Mouse (Mus musculus) CH12F3 (cell line): ENCODE measurements around the gene Slc46a3.
"Not testable (repeated sequence)": the region's sequence is repeated elsewhere in the genome, so short reads cannot be mapped to it uniquely, and the experiment has no call there.

Source experiments
- in situ Hi-C: fragments of 300-500 bp; cut with MboI; formaldehyde crosslinking; loops from 2 replicates; pipeline ENCODE4 v1.14.3; 2020; ENCODE audit warnings: low sequenced_read_pairs

The Slc46a3 gene

GRCm38 (mm10) chr5:147894455-147895076 is at the start of gene Slc46a3:
Slc46a3 (minus strand) TSS chr5:147894815.
- in situ Hi-C loops, result no loop called here

GRCm38 (mm10) chr5:147939226-147939625 is 44.6 kb upstream of the Slc46a3 start:
- in situ Hi-C loops, result no loop called here

GRCm38 (mm10) chr5:147935096-147935495 is 40.5 kb upstream of the Slc46a3 start:
- in situ Hi-C loops, result no loop called here

GRCm38 (mm10) chr5:147928668-147929497 is 34.3 kb upstream of the Slc46a3 start:
- in situ Hi-C loops, result no loop called here

- in situ Hi-C loops, result no loop called here
These were observed 31.5 kb upstream of the Slc46a3 start for GRCm38 (mm10) chr5:147925935-147926604.

- in situ Hi-C loops, result no loop called here
These were observed 30.0 kb upstream of the Slc46a3 start for GRCm38 (mm10) chr5:147924621-147925020.

GRCm38 (mm10) chr5:147918044-147918846 is 23.6 kb upstream of the Slc46a3 start:
- in situ Hi-C loops, result no loop called here

- in situ Hi-C loops, result no loop called here
These were observed 21.6 kb upstream of the Slc46a3 start for GRCm38 (mm10) chr5:147916171-147916570.

GRCm38 (mm10) chr5:147915038-147915566 is 20.5 kb upstream of the Slc46a3 start:
- in situ Hi-C loops, result no loop called here

- in situ Hi-C loops, result no loop called here
These were observed 18.7 kb upstream of the Slc46a3 start for GRCm38 (mm10) chr5:147913241-147913842.

- in situ Hi-C loops, result no loop called here
These were observed 17.1 kb upstream of the Slc46a3 start for GRCm38 (mm10) chr5:147911744-147912143.

GRCm38 (mm10) chr5:147910807-147911509 is 16.3 kb upstream of the Slc46a3 start:
- in situ Hi-C loops, result no loop called here

GRCm38 (mm10) chr5:147907851-147908250 is 13.2 kb upstream of the Slc46a3 start:
- in situ Hi-C loops, result no loop called here

GRCm38 (mm10) chr5:147907144-147907543 is 12.5 kb upstream of the Slc46a3 start:
- in situ Hi-C loops, result no loop called here

GRCm38 (mm10) chr5:147903166-147903565 is 8.6 kb upstream of the Slc46a3 start:
- in situ Hi-C loops, result no loop called here

GRCm38 (mm10) chr5:147902008-147902757 is 7.6 kb upstream of the Slc46a3 start:
- in situ Hi-C loops, result no loop called here

- in situ Hi-C loops, result no loop called here
These were observed 4.4 kb upstream of the Slc46a3 start for GRCm38 (mm10) chr5:147898968-147899549.

GRCm38 (mm10) chr5:147898254-147898653 is 3.6 kb upstream of the Slc46a3 start:
- in situ Hi-C loops, result no loop called here

- in situ Hi-C loops, result not testable (repeated sequence)
These were observed 1.9 kb upstream of the Slc46a3 start for GRCm38 (mm10) chr5:147896501-147896900.
